Mouse (Mus musculus) adrenal gland, adult (tissue): ENCODE data around the gene Pon1.

ENCODE experiments used
- DNase-seq, 2 experiments: peaks; one replicate each; pipeline ENCODE4 v3.0.0; 2022 to 2023; ENCODE audit warnings: low spot score in 1 of 2; ENCODE audit not compliant: inconsistent age in 2 of 2

The Pon1 gene

DNA sequence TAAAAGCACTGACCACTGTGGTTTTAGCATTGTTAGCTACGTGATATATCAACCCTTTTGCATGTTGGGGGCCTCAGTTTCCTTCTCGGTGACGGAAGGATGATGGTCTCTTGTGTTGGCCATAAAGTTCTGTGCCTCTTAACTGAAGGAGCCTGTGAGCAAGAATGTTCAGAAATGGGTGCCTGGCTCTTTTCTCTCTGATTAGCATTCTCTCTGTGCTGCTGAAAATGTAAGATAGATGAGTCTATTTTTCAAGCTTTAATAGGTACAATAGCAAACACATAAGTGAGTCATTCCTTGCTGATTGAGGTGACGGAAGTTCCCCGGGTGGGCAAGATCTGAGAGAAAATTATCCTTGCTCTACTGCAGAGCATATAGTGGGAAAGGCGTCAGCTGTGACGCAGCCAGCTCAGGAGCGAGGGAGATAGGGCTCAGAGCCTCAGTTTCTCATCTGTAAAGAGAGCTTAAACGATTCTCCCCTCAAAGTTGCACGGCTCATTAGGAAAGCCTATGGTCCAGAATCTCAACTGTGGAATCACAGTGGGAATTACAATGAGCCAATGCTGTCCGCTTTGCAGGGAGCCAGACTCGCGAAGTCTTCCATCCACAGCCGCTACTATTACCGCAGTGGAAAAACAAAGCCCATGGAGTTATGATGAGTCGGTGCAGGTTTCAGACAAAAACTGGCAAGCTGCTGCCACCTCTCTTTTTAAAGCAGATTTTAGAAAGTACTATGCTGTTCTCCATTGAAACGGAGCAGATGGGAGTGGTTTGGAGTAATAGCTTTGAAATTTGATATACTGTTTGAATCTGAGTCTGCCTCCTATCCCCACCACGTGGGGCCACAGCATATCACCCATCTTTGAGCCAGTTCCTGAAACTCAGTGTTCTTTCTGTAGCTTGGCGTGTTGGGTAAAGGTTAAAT is 15.5 kb downstream of the Pon1 start:
- peak in 1 of 2 experiments; percentile 49 for DNase-seq

GRCm38 (mm10) chr6:5174179-5174812 is 19.4 kb downstream of the Pon1 start:
- DNase-seq, result no peak

GRCm38 (mm10) chr6:5172571-5172970 is 21.2 kb downstream of the Pon1 start:
- no peak for DNase-seq

DNA sequence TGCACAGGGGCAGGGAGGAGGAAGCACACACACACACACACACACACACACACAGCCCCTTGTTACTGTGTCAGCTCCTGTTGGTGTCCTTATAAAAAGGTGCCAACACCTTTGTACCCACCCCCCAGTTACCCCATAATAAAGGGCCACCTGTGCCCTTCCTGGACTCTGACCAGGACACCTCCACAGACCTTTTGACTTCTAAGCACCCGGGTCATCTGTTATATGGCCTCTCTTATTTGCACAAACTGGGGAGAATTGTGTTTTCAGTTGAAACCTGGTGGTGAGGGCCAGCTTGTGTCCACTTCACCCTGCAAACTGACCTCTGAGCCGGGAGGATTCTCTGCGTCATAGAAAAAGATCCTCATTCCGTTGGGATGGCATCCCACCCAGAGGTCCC is 22.3 kb downstream of the Pon1 start:
- no peak for DNase-seq

- DNase-seq, result no peak
Measured at GRCm38 (mm10) chr6:5168158-5168557, 25.6 kb downstream of the Pon1 start.

- peak in 1 of 2 experiments; percentile 32 for DNase-seq
Measured at GRCm38 (mm10) chr6:5167051-5167677, 26.6 kb downstream of the Pon1 start.

- DNase-seq, result no peak
Measured at GRCm38 (mm10) chr6:5164855-5165254, 28.9 kb downstream of the Pon1 start.

DNA sequence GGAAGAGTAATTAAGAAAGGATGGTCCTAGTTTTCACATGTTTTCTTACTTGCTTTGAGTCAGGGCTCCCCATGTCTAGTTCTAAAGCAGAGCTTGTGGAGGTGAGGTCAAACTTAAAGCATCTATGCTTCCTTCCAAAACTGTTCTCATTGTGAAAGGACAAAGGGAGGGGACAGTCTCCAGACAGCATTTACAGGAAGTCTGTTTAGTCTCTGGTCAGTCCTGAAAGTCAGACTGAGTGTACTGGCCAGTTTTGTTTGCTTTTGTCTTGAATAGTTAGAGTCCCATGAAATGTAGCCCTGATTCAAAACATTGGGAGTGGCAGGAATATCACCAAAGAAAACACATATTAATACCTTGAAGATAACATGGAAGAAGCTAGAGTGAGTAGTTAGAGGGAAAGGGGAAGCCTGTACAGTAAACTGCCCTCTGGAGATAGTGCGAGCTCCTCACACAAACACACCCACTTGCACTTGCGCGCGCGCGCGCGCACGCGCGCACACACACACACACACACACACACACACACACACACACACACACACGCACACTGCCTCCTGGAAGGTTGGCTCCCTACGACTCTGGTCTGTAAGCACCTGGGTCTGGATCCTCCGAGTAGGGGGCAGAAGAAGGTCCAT is 30.1 kb downstream of the Pon1 start:
- DNase-seq, result no peak

- DNase-seq, result no peak
Measured at GRCm38 (mm10) chr6:5162052-5162451, 31.7 kb downstream of the Pon1 start.

- DNase-seq, result no peak
Measured at GRCm38 (mm10) chr6:5159385-5159791, 34.4 kb downstream of the Pon1 start.

GRCm38 (mm10) chr6:5156541-5157425 is 37.0 kb downstream of the Pon1 start:
- no peak for DNase-seq

- DNase-seq, result no peak
Measured at GRCm38 (mm10) chr6:5155313-5155927, 38.3 kb downstream of the Pon1 start.

GRCm38 (mm10) chr6:5154786-5155185 is 39.0 kb downstream of the Pon1 start:
- DNase-seq, result no peak

DNA sequence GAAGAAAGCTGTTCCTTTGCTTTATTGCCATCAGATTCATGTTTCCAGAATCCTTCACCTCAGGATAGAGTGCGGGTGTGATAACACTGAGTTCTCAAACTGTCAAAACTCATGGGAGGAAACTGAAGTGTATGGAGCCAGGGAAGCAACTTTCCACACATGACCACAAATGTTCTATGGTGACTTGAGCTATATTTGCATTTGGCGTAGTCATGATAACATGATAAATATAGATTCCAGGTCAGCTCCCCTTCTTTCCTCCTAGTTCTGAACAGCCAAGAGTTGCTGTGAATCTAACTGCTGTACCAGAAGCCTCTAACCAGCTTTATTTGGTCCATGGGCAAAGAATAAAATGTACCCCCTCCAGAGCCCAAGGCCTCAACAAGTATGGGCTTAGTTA is 41.6 kb downstream of the Pon1 start:
- DNase-seq, result no peak

- DNase-seq, result peak; percentile 14 to 56
Measured at GRCm38 (mm10) chr6:5151171-5151570, 42.6 kb downstream of the Pon1 start.

- DNase-seq, result no peak
Measured at GRCm38 (mm10) chr6:5149941-5150340, 43.8 kb downstream of the Pon1 start.

DNA sequence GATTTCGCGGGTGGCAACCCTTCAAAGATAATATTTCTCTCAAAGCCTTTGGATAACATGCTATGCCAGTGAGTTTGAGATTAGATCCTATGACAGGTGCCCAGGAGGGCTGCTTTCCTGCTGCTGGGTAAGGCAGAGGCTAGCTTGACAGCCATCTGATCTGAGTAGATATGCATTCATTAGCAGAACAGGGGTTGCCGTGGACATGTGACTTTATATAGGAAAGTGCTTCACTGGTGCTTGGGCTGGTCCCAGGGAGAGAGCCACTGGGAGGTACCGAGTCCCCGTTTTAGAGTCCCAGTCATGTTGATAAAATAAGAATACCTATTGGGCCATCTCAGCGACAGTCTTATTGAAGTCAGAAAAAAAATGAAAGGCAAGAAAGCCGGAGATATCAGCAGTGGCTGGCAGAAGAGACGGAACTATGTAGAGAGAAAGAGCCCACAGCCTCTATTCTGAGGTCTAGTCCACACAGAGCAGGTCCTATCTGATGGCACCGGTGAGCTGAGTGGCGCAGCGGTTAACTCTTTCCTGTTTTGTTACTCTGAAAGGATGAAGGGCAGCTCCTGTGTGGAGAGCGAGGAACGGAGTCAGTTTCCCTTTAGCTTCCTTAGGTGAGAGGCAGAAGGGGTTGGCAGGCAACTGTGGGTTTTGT is 46.1 kb downstream of the Pon1 start:
- DNase-seq, result no peak

DNA sequence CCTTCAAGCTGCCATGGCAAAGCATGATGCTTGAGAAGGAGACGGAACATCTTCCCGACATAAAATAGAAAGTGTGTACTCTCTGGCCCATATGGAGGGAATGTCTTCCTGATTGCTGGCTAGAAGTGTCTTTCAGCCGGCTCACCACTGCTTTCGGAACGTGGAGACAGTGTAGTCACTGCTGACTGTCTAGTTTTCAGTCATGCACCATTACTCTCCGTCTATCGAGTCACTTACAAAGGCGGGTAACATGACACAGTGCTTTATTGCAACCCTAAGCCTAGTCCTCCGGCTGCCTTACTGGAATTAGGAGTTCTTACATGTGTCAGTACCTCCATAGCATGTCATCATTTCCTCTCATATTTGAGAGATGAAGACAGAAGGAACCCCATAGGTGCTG is 54.1 kb downstream of the Pon1 start:
- DNase-seq, result no peak

GRCm38 (mm10) chr6:5138875-5139631 is 54.7 kb downstream of the Pon1 start:
- no peak for DNase-seq
